Mouse (Mus musculus) adrenal gland, postnatal 4 days (tissue): ENCODE data around the gene Shc1. TPM values are rescaled to one million over a fixed set of nuclear protein-coding genes. Genes with fewer than 3 reads are reported as not detected.

Experiments
- DNase-seq, 2 experiments: peaks; one replicate each; pipeline ENCODE4 v3.0.0; 2021 to 2022; ENCODE audit warnings: low spot score in 2 of 2, mixed read lengths in 2 of 2
- total RNA-seq, 2 experiments: library from RNA; stranded (reverse); gene quantifications; 2 replicates each; pipeline ENCODE4 v1.2.3; 2021

Shc1 gene
- total RNA-seq, 2 experiments from 2014 or later, result 142 to 145 TPM

GRCm38 (mm10) chr3:89437269-89437668 lies 19.0 kb downstream of the Shc1 start:
- no peak for DNase-seq

GRCm38 (mm10) chr3:89440691-89441090 lies 22.4 kb downstream of the Shc1 start:
- no peak for DNase-seq

- DNase-seq, result peak in 1 of 2 experiments; percentile 47
Observed at GRCm38 (mm10) chr3:89448720-89449537, 30.7 kb downstream of the Shc1 start.

GRCm38 (mm10) chr3:89449541-89449940 lies 31.3 kb downstream of the Shc1 start:
- peak in 1 of 2 experiments; percentile 55 for DNase-seq

GRCm38 (mm10) chr3:89451916-89452315 lies 33.7 kb downstream of the Shc1 start:
- DNase-seq, result no peak

GRCm38 (mm10) chr3:89454401-89455177 lies 36.3 kb downstream of the Shc1 start, which contains the start of gene Pmvk:
Gene Pmvk (plus strand): TSS chr3:89454541.
- no peak for DNase-seq

DNA sequence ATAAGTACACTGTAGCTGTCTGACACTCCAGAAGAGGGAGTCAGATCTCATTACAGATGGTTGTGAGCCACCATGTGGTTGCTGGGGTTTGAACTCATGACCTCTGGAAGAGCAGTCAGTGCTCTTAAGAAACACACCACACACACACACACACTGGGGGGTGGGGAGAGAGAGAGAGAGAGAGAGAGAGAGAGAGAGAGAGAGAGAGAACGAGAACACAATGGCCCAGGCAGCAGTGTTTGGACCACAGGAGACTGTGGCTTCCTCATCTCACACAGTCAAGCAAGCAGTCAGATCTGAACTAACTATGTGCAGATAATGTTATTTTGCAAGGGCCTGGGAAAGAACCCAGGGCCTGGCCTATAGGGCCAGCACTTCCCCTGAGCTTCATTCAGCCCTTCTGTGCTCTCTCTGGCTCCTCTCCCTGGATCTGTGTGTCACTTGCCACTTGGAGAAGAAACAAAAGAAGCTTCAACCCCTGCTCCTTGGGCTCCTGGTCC lies 37.6 kb downstream of the Shc1 start:
- DNase-seq, result no peak

- peak in 1 of 2 experiments; percentile 56 for DNase-seq
Observed at GRCm38 (mm10) chr3:89456726-89457665, 38.8 kb downstream of the Shc1 start.

DNA sequence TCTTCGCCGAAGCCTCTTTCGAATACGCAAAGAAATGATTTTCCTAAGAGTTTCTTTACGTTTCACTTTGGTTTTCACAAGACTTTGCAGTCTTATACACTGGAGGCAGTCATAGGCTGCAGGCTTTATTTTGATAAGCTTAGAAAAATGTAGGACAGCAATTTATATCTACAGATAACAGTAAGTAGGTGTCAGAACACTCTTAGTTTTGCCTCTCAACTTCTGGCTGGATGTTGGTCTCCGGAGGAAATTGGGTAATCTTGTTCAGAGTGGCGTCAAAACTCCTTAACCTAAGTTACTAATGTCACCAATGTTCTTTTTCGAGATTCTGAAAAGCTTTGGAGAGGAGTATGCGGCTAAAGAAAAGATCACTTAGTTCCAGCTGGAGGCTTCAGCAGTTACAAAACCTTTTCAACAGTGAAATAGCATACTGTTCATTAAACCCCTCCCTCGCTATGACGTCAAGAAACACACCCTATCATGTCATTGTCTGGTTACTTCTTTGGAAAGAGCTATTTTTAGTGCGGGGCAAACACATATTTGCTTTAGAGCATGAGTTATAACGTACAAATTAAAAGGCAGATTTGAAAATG lies 40.2 kb downstream of the Shc1 start:
- no peak for DNase-seq

GRCm38 (mm10) chr3:89458965-89459807 lies 40.9 kb downstream of the Shc1 start:
- DNase-seq, result peak; percentile 71 to 77

- DNase-seq, result no peak
Observed at GRCm38 (mm10) chr3:89468268-89468667, 50.0 kb downstream of the Shc1 start.

GRCm38 (mm10) chr3:89472280-89472679 lies 54.0 kb downstream of the Shc1 start:
- DNase-seq, result no peak

- no peak for DNase-seq
Observed at GRCm38 (mm10) chr3:89473838-89474237, 55.6 kb downstream of the Shc1 start.

GRCm38 (mm10) chr3:89479055-89479454 lies 60.8 kb downstream of the Shc1 start:
- no peak for DNase-seq

Other genes with a start within 250 kb of the Shc1 start
- 100 to 1,000 TPM; 114 to 122 TPM for gene Scamp3, start 241.0 kb upstream of the Shc1 start, total RNA-seq
- gene Fam189b, start 235.3 kb upstream of the Shc1 start, total RNA-seq, result 10 to 100 TPM; 27.2 to 34.1 TPM
- 10 to 100 TPM; 60.8 to 61.2 TPM for gene Gba, start 215.5 kb upstream of the Shc1 start, total RNA-seq
- gene Thbs3, start 203.3 kb upstream of the Shc1 start, total RNA-seq, result 10 to 100 TPM; 31.1 to 36.7 TPM
- gene Mtx1, start 191.4 kb upstream of the Shc1 start, total RNA-seq, result 100 to 1,000 TPM; 179 to 182 TPM
- gene Muc1, start 189.4 kb upstream of the Shc1 start, total RNA-seq, result 1 to 10 TPM; 1.2 to 8.9 TPM
- 100 to 1,000 TPM; 120 to 130 TPM for gene Krtcap2, start 172.5 kb upstream of the Shc1 start, total RNA-seq
- 1 to 10 TPM; 3.4 to 4.9 TPM for gene Trim46, start 172.1 kb upstream of the Shc1 start, total RNA-seq
- gene Dpm3, start 159.1 kb upstream of the Shc1 start, total RNA-seq, result 100 to 1,000 TPM; 108 TPM
- 10 to 100 TPM; 62.4 to 63.1 TPM for gene Slc50a1, start 147.9 kb upstream of the Shc1 start, total RNA-seq
- gene Efna1, start 137.3 kb upstream of the Shc1 start, total RNA-seq, result 10 to 100 TPM; 32.1 to 35.2 TPM
- 1 to 10 TPM in 1 of 2 experiments, under 1 TPM in 1; 0.84 to 1.6 TPM for gene Efna3, start 95.5 kb upstream of the Shc1 start, total RNA-seq
- gene Efna4, start 80.4 kb upstream of the Shc1 start, total RNA-seq, result 1 to 10 TPM; 3.3 to 6.1 TPM
- 10 to 100 TPM; 60.7 to 74.6 TPM for gene Adam15, start 68.4 kb upstream of the Shc1 start, total RNA-seq
- under 1 TPM; 0.25 to 0.48 TPM for gene Dcst2, start 56.5 kb upstream of the Shc1 start, total RNA-seq
- gene Dcst1, start 53.2 kb upstream of the Shc1 start, total RNA-seq, result 1 to 10 TPM in 1 of 2 experiments, under 1 TPM in 1; 0.81 to 1.2 TPM
- 10 to 100 TPM; 41.8 to 47.2 TPM for gene Zbtb7b, start 23.7 kb upstream of the Shc1 start, total RNA-seq
- gene Lenep, start 15.7 kb upstream of the Shc1 start, total RNA-seq, result not detected
- 10 to 100 TPM; 30.9 to 36.8 TPM for gene Flad1, start 6.6 kb upstream of the Shc1 start, total RNA-seq
- 10 to 100 TPM; 64.2 to 66.3 TPM for gene Cks1b, start 60 bp upstream of the Shc1 start, total RNA-seq
- 10 to 100 TPM; 43.0 to 44.3 TPM for gene Pygo2, start 11.8 kb downstream of the Shc1 start, total RNA-seq
- 10 to 100 TPM; 58.7 to 58.8 TPM for gene Pbxip1, start 18.3 kb downstream of the Shc1 start, total RNA-seq
- gene Pmvk, start 36.1 kb downstream of the Shc1 start, total RNA-seq, result 10 to 100 TPM; 14.9 to 17.3 TPM
- 1 to 10 TPM; 6.6 to 7.2 TPM for gene Kcnn3, start 101.7 kb downstream of the Shc1 start, total RNA-seq